Mouse (Mus musculus): Measurements from ENCODE around the gene Arhgef15.

DNA sequence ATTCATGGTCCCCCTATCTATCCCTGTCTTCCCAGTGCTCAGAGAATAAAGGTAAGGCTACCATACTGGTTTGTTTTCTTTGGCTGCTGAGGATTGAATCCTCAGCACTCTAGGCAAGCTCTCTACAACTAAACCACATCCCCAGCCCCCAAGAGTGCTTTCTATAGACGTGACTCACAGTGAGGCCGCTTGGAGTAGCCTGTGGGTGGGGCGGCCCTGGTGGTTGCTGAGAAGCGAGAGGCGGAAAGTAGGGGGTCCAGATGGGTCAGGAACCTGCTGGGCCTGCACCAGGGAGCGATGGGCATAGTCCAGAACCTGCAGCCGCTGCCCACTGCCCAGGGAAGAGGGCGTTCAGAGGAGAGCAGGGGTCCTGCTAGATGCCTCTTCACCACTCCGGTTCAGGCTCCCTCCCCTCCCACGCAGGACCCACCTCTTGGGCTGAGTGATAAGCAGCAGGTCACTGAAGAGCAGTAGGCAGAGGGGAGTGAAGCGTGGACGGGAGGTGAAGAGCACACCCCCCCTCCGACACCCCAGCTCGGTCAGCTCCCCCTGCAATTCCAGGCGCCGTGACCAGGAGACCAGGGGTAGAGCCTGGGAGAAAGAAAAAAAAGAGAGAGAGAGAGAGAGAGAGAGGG is 10.4 kb downstream of the Arhgef15 start:
- no peak for TF ChIP-seq POLR2A (IDR thresholded peaks at IDR 0.05; ENCODE audit: insufficient read depth, low read length)
- no peak for TF ChIP-seq CTCF (IDR thresholded peaks at IDR 0.05; ENCODE audit: low read depth, low read length)
- no peak for TF ChIP-seq EP300 (IDR thresholded peaks at IDR 0.05; ENCODE audit: insufficient read depth, low read depth, low read length)

Data from ES-Bruce4 (cell line).